Mouse (Mus musculus): ENCODE results near the gene Prox2.

DNA sequence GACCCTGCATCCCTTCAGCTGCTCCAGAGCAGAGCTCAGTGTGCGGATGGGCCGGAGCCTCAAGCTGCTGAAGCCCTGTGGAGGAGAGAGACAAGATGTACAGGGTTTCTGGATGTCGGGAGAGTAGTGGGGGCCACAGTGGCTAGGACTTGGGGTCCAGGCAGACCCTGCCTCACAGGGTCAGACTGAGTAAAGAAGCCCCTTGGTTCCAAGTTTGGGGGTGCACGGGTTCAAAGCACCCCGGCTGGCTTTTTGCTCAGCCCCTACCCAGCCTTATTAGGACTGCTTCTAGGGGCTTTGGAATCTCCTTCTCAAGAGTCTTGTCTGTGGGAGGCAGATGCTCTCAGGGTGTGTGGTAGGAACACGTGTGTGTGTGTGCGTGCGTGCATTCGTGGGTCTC, 36.3 kb upstream of the Prox2 start:
- no peak for TF ChIP-seq CTCF (IDR thresholded peaks at IDR 0.05; ENCODE audit: insufficient read depth, low read length)
- TF ChIP-seq POLR2A (IDR thresholded peaks at IDR 0.05; ENCODE audit: borderline replicate concordance, extremely low read depth, low read depth, low read length) = no peak

Data from lung, adult 2 months (tissue).